Mouse (Mus musculus): ENCODE results near the gene Sema3b. TPM values are rescaled to one million over a fixed set of nuclear protein-coding genes. Genes with fewer than 3 reads are reported as not detected.

Gene Sema3b
- polyA plus RNA-seq, 1 experiment: not detected

DNA sequence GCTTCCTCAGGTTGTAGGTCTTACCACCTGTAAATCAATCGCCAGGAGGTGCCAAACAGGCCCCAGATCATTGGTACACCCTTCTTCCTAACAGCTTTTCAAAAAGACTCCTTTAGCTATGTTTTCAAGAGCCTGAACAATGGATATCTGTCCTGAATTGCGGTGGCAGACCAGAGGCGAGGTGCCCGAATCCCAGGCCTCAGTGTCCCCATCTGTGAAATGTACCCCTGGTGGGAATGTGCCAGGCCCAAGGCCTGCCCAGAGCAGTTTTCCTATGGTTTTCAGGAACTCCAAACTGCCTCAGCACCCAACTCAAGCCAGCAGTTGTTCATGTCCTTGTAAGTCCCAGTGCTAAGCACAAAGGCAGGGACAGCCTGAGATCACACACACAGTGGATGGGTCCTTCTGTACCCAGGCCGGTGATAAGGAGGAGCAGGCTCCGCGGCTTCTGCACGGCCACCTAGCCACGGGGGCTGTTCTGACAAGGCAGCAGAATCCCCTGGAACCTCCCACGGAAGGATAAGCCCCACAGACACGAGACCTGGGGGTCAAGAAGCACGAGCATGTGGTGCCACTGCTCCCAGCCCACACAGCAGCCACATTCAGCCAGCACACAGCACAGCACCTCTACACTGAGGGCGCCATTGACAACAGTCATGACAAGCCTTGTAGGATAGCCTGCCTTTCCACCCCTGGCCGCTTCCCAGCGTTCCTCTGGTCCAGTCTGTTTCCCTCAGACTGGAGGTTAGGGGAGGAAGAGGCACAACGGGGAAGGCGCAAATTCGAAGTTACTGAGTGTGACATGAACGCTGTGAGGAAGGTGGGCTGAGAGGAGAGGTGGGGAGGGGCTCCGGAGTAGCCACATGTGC lies 18.6 kb upstream of the Sema3b start:
- H3K4me3 ChIP-seq (ENCODE audit: insufficient read depth, low read length): no peak overlapping the region
- H3K4me1 ChIP-seq (ENCODE audit: control insufficient read depth, insufficient read depth, low read length): peaks cover 78% of the 10 kb centered on the region
- no peak overlapping the region for H3K27ac ChIP-seq (ENCODE audit: insufficient read depth, low read depth, low read length)
- TF ChIP-seq CTCF (IDR thresholded peaks at IDR 0.05; ENCODE audit: low read depth, low read length) (no peak), POLR2A (IDR thresholded peaks at IDR 0.05; ENCODE audit: borderline replicate concordance, low read depth, low read length) (no peak)

DNA sequence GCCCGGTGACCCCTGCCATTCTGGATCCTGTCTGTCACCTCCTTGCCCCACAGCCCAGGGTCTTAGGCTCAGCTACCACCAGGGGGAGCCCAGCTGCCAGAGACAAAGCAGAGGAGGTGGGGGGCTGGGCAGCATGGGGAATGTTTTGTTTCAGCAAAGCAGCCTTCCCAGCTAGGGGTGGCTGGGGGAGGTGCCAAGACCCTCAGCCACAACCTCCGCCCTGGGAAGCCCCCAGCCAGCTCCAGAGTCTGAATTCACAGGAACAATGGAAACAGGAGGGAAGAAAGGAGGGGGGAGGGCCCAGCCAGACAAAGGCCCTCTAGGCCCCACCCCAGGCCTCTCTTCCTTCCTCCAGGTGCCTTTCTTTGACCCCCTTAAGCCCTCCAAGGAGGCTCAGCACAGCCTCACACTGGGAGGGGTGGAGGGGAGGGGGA lies 17.8 kb upstream of the Sema3b start:
- Histone ChIP-seq H3K27ac (ENCODE audit: insufficient read depth, low read depth, low read length) (peak overlapping the region; percentile 13; the same call in 1 of the 2 replicates), H3K4me3 (ENCODE audit: insufficient read depth, low read length) (no peak overlapping the region), H3K4me1 (ENCODE audit: control insufficient read depth, insufficient read depth, low read length) (peaks cover 71% of the 10 kb centered on the region)
- TF ChIP-seq CTCF (IDR thresholded peaks at IDR 0.05; ENCODE audit: low read depth, low read length) (peak; percentile 53), POLR2A (IDR thresholded peaks at IDR 0.05; ENCODE audit: borderline replicate concordance, low read depth, low read length) (no peak)

DNA sequence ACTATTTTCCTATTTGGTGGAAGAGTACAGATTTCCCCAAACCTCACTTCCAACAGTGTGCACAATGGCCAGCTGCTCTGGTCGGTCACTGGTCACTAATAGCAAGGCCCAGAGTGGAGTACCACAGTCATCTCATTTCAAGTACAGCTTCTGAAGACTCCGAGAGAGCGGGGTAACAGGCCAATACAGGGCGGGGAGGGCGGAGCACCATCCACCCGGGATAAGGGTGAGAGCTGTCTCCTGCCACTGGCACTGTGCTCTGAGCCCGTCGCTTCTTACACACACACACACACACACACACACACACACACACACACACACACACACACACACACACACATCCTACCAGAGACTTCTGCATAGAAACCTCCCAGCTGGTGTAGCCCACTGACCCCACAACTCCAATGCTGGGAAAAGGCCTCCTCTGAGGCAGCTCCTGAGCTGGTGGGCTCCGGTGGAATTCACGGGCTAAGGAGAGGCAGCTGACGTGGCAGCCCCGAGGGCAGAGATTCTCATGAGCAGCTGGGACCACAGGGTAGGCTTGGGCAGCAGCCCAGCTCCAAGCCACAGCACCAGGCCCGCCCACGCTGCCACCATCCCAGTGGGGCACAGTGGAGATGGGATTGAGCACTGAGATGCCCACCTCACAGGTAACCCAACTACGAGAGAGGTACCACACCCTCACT lies 17.3 kb upstream of the Sema3b start:
- Histone ChIP-seq H3K4me1 (ENCODE audit: control insufficient read depth, insufficient read depth, low read length) (peaks cover 65% of the 10 kb centered on the region), H3K27ac (ENCODE audit: insufficient read depth, low read depth, low read length) (no peak overlapping the region), H3K4me3 (ENCODE audit: insufficient read depth, low read length) (no peak overlapping the region)
- TF ChIP-seq POLR2A (IDR thresholded peaks at IDR 0.05; ENCODE audit: borderline replicate concordance, low read depth, low read length) (no peak), CTCF (IDR thresholded peaks at IDR 0.05; ENCODE audit: low read depth, low read length) (no peak)

DNA sequence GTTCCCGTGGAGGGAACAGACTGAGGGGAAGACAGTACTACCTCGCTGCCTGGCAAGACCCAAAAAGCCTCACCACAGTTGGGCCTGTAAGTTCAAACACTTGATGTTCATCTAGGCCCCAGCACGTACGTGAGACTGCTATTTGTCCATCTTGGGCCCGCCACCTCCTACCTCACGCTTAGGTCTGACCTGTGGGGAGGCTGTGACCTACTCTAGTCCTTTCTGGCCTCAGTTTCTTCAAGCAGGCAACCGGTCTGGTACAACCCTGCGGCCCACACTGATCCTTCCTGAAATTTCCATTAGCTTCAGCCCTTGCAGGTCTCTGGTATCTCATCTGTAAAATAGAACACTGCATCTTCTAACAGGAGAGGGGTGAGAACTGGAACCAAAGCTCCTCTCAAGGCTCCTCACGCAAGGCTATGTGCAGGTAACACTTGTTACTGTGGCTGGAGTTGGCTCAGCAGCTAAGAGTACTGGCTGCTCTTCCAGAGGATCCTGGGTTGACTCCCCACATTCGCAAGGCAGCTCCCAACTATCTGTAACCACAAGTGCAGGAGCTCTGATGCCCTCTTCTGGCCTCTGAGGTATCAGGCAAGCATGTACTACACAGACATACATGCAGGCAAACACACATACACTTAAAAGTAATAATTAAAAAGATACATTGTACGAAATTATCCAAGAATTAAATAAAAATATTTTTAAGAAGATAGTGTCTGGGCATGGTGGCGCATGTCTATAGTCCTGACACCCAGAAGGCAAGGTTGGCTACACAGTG lies 16.5 kb upstream of the Sema3b start:
- Histone ChIP-seq H3K4me1 (ENCODE audit: control insufficient read depth, insufficient read depth, low read length) (peaks cover 58% of the 10 kb centered on the region), H3K27ac (ENCODE audit: insufficient read depth, low read depth, low read length) (peak overlapping the region; percentile 50), H3K4me3 (ENCODE audit: insufficient read depth, low read length) (no peak overlapping the region; the same call in 1 of the 2 replicates)
- TF ChIP-seq POLR2A (IDR thresholded peaks at IDR 0.05; ENCODE audit: borderline replicate concordance, low read depth, low read length) (no peak), CTCF (IDR thresholded peaks at IDR 0.05; ENCODE audit: low read depth, low read length) (no peak)

DNA sequence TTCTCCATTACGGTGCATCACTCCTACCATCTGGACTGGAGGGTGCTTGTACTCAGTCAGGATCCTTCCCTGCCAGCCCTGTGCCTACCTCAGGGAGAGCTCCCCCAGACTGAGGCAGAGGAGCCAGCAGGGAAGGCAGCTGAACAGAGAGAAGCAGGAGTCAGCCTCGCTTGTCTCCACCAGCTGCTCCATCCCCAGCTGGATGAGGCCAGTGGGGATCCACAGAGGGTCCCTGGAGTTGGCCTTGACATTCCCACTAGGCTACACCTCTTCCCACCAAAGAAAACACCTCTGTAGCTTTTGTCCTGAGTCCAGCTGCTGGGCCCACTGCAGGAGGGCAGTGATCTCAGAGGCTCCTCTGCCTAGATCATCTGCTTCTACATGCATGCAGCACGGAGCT lies 15.9 kb upstream of the Sema3b start:
- no peak for TF ChIP-seq CTCF (IDR thresholded peaks at IDR 0.05; ENCODE audit: low read depth, low read length)
- H3K4me3 ChIP-seq (ENCODE audit: insufficient read depth, low read length): peak overlapping the region; percentile 34
- H3K27ac ChIP-seq (ENCODE audit: insufficient read depth, low read depth, low read length): peak overlapping the region; percentile 50
- H3K4me1 ChIP-seq (ENCODE audit: control insufficient read depth, insufficient read depth, low read length): peaks cover 54% of the 10 kb centered on the region

DNA sequence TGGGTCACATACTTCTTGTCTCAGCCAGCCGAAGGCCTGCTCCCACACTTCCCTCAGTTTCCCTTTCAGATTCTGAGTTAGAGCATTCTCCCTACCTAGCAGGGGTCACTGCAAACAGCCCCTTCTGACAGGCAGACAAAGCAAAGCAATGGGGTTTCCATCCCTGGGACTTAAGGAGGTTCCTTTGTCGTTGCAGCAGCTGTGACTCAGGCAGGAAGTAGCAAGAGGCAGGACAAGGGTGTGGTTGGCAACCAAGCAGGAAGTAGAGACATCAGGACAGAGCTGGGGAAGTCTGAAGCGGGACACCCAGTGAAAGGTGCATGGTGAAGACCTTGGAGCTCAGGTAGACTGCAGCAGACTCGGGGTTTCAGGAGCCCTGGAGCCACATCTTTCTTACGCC lies 15.5 kb upstream of the Sema3b start:
- peak overlapping the region; percentile 63 for H3K27ac ChIP-seq (ENCODE audit: insufficient read depth, low read depth, low read length)
- H3K4me3 ChIP-seq (ENCODE audit: insufficient read depth, low read length): peak overlapping the region; percentile 34
- peaks cover 50% of the 10 kb centered on the region for H3K4me1 ChIP-seq (ENCODE audit: control insufficient read depth, insufficient read depth, low read length)
- TF ChIP-seq POLR2A (IDR thresholded peaks at IDR 0.05; ENCODE audit: borderline replicate concordance, low read depth, low read length) (no peak), CTCF (IDR thresholded peaks at IDR 0.05; ENCODE audit: low read depth, low read length) (no peak)

DNA sequence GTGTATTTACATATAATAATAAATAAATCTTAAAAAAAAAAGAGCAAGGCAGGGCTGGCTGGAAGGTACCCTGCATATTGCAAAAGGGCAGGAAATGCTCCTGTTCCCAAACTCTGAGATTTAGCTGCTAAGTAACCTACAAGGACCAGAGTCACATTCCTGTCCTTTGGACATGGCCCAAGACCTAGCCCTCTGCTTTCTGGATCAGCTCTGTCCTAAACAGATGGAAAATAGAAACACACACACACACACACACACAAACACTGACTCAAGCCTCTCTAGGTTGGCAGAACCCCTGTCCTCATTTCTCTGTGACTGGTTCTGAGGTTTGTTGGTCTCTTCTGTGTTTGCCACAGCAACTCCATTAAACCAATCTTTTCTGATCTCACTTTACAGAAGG lies 11.9 kb upstream of the Sema3b start:
- Histone ChIP-seq H3K4me3 (ENCODE audit: insufficient read depth, low read length) (no peak overlapping the region), H3K27ac (ENCODE audit: insufficient read depth, low read depth, low read length) (no peak overlapping the region), H3K4me1 (ENCODE audit: control insufficient read depth, insufficient read depth, low read length) (peaks cover 27% of the 10 kb centered on the region)
- no peak for TF ChIP-seq CTCF (IDR thresholded peaks at IDR 0.05; ENCODE audit: low read depth, low read length)
- no peak for TF ChIP-seq POLR2A (IDR thresholded peaks at IDR 0.05; ENCODE audit: borderline replicate concordance, low read depth, low read length)

DNA sequence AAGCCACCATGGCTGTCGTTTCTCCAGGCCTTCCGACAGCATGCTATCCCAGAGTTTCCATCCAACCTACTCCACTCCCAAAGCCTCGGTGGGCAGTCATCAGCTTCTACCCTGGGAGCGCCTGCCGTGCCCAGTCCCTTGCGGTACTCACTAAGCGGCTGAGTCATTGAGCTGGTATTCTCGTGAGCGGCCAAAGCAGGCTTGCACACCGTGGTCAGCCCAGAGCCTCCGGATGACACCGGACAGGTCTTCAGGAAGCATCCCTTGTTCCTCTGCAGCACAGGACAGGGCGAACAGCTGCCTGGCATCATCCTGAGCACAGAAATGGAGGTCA lies 10.5 kb upstream of the Sema3b start:
- Histone ChIP-seq H3K27ac (ENCODE audit: insufficient read depth, low read depth, low read length) (no peak overlapping the region), H3K4me3 (ENCODE audit: insufficient read depth, low read length) (no peak overlapping the region), H3K4me1 (ENCODE audit: control insufficient read depth, insufficient read depth, low read length) (peaks cover 16% of the 10 kb centered on the region)
- TF ChIP-seq POLR2A (IDR thresholded peaks at IDR 0.05; ENCODE audit: borderline replicate concordance, low read depth, low read length) (no peak), CTCF (IDR thresholded peaks at IDR 0.05; ENCODE audit: low read depth, low read length) (no peak)

DNA sequence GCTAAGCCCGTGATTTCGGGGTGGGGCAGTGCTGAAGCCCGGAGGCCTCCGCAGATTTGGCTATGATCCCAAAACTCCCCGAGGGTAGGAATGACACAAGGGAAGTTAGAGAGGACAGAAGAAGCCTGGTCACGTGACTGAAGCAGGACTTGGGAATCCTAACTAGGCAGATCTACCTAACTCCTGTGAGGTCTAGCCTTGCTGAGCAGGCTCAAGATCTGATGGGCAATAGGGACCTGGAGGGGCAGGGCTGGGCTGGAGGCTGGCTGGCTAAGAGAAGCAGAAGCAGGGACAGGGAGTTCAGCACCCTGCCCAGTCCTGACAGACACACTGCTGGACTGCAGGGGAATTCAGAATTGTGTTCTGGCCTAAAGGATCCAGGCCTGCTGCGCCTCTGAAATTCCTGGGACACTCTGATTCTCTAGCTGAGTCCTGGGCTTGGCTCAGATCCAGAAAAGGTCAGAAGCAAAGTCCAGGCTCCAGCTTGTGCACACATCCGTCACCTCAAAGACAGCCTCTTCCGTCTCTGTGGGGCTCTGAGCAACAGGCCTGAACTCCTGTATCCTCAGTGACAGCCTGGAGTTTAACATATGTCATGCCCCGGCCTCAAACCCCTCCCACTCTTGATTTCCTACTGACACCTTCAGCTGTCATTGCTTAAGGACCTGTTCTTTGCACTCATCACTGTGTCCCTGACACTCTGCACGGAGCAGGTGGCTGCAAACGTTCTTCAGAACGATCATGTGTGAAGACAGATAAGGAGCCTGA lies 9.9 kb upstream of the Sema3b start:
- no peak overlapping the region for H3K27ac ChIP-seq (ENCODE audit: insufficient read depth, low read depth, low read length)
- H3K4me1 ChIP-seq (ENCODE audit: control insufficient read depth, insufficient read depth, low read length): peaks cover 12% of the 10 kb centered on the region
- TF ChIP-seq POLR2A (IDR thresholded peaks at IDR 0.05; ENCODE audit: borderline replicate concordance, low read depth, low read length) (no peak), CTCF (IDR thresholded peaks at IDR 0.05; ENCODE audit: low read depth, low read length) (no peak)
- no peak overlapping the region for H3K4me3 ChIP-seq (ENCODE audit: insufficient read depth, low read length)
